Mouse (Mus musculus): Measurements from ENCODE around the gene Col19a1. TPM values are rescaled to one million over a fixed set of nuclear protein-coding genes. Genes with fewer than 3 reads are reported as not detected.

Col19a1 gene
- polyA plus RNA-seq, 1 experiment from 2014 or later: 0.06 TPM

GRCm38 (mm10) chr1:24347621-24348160 lies 239.6 kb downstream of the Col19a1 start:
- Histone ChIP-seq H3K36me3 (no peaks in the 10 kb centered on the region), H3K9me3 (replicated peaks) (no peaks in the 10 kb centered on the region), H3K27me3 (ENCODE audit: low read depth, poor library complexity, severe bottlenecking) (no peaks in the 10 kb centered on the region), H3K4me1 (no peaks in the 10 kb centered on the region), H3K4me3 (no peak overlapping the region), H3K27ac (replicated peaks) (no peak overlapping the region)
- 80% methylated on average over 5 of the region's 5 CpGs for WGBS
- DNase-seq (ENCODE audit: low spot score): no peak

GRCm38 (mm10) chr1:24337556-24338275 lies 249.6 kb downstream of the Col19a1 start:
- no peaks in the 10 kb centered on the region for H3K27me3 ChIP-seq (ENCODE audit: low read depth, poor library complexity, severe bottlenecking)
- H3K4me1 ChIP-seq: no peaks in the 10 kb centered on the region
- no peak overlapping the region for H3K27ac ChIP-seq (replicated peaks)
- 86% methylated on average over 10 of the region's 10 CpGs for WGBS
- H3K4me3 ChIP-seq: no peak overlapping the region
- H3K36me3 ChIP-seq: no peaks in the 10 kb centered on the region
- no peaks in the 10 kb centered on the region for H3K9me3 ChIP-seq (replicated peaks)
- DNase-seq (ENCODE audit: low spot score): no peak

- WGBS: 87% methylated on average over 3 of the region's 3 CpGs
- H3K4me1 ChIP-seq: no peaks in the 10 kb centered on the region
- H3K9me3 ChIP-seq (replicated peaks): no peaks in the 10 kb centered on the region
- DNase-seq (ENCODE audit: low spot score): no peak
- no peaks in the 10 kb centered on the region for H3K36me3 ChIP-seq
- H3K4me3 ChIP-seq: no peak overlapping the region
- H3K27ac ChIP-seq (replicated peaks): no peak overlapping the region
- H3K27me3 ChIP-seq (ENCODE audit: low read depth, poor library complexity, severe bottlenecking): no peaks in the 10 kb centered on the region
Measured at GRCm38 (mm10) chr1:24336051-24336450, 251.2 kb downstream of the Col19a1 start.

GRCm38 (mm10) chr1:24316961-24317589 lies 270.2 kb downstream of the Col19a1 start:
- no peak overlapping the region for H3K27ac ChIP-seq (replicated peaks)
- H3K4me3 ChIP-seq: no peak overlapping the region
- H3K9me3 ChIP-seq (replicated peaks): peaks cover 5% of the 10 kb centered on the region; the same call in 1 of the 2 replicates
- H3K27me3 ChIP-seq (ENCODE audit: low read depth, poor library complexity, severe bottlenecking): no peaks in the 10 kb centered on the region
- DNase-seq (ENCODE audit: low spot score): no peak
- no peaks in the 10 kb centered on the region for H3K4me1 ChIP-seq
- WGBS: 91% methylated on average over 6 of the region's 6 CpGs
- H3K36me3 ChIP-seq: no peaks in the 10 kb centered on the region

GRCm38 (mm10) chr1:24316490-24316889 lies 270.8 kb downstream of the Col19a1 start:
- Histone ChIP-seq H3K36me3 (no peaks in the 10 kb centered on the region), H3K27me3 (ENCODE audit: low read depth, poor library complexity, severe bottlenecking) (no peaks in the 10 kb centered on the region), H3K4me3 (no peak overlapping the region), H3K9me3 (replicated peaks) (peaks cover 5% of the 10 kb centered on the region; the same call in 1 of the 2 replicates), H3K27ac (replicated peaks) (no peak overlapping the region), H3K4me1 (no peaks in the 10 kb centered on the region)
- DNase-seq (ENCODE audit: low spot score): no peak
- WGBS: 90% methylated on average over 3 of the region's 3 CpGs

GRCm38 (mm10) chr1:24310847-24311246 lies 276.4 kb downstream of the Col19a1 start:
- no peaks in the 10 kb centered on the region for H3K36me3 ChIP-seq
- H3K27me3 ChIP-seq (ENCODE audit: low read depth, poor library complexity, severe bottlenecking): no peaks in the 10 kb centered on the region
- 94% methylated on average over 4 of the region's 4 CpGs for WGBS
- H3K4me3 ChIP-seq: no peak overlapping the region
- no peaks in the 10 kb centered on the region for H3K4me1 ChIP-seq
- H3K27ac ChIP-seq (replicated peaks): no peak overlapping the region
- no peaks in the 10 kb centered on the region for H3K9me3 ChIP-seq (replicated peaks)
- DNase-seq (ENCODE audit: low spot score): no peak

GRCm38 (mm10) chr1:24310193-24310592 lies 277.1 kb downstream of the Col19a1 start:
- Histone ChIP-seq H3K27me3 (ENCODE audit: low read depth, poor library complexity, severe bottlenecking) (no peaks in the 10 kb centered on the region), H3K27ac (replicated peaks) (no peak overlapping the region), H3K36me3 (no peaks in the 10 kb centered on the region), H3K4me3 (no peak overlapping the region), H3K4me1 (no peaks in the 10 kb centered on the region), H3K9me3 (replicated peaks) (no peaks in the 10 kb centered on the region)
- no peak for DNase-seq (ENCODE audit: low spot score)
- WGBS: 71% methylated on average over 2 of the region's 2 CpGs

- H3K27ac ChIP-seq (replicated peaks): no peak overlapping the region
- no peak for DNase-seq (ENCODE audit: low spot score)
- H3K36me3 ChIP-seq: no peaks in the 10 kb centered on the region
- WGBS: 85% methylated on average over 7 of the region's 7 CpGs
- H3K4me1 ChIP-seq: peaks cover 7% of the 10 kb centered on the region; the same call in 1 of the 2 replicates
- H3K4me3 ChIP-seq: no peak overlapping the region
- H3K27me3 ChIP-seq (ENCODE audit: low read depth, poor library complexity, severe bottlenecking): no peaks in the 10 kb centered on the region
- H3K9me3 ChIP-seq (replicated peaks): no peaks in the 10 kb centered on the region
Measured at GRCm38 (mm10) chr1:24303077-24303476, 284.2 kb downstream of the Col19a1 start.

- Histone ChIP-seq H3K4me1 (peaks cover 7% of the 10 kb centered on the region; the same call in 1 of the 2 replicates), H3K36me3 (no peaks in the 10 kb centered on the region), H3K4me3 (no peak overlapping the region), H3K27ac (replicated peaks) (no peak overlapping the region), H3K9me3 (replicated peaks) (no peaks in the 10 kb centered on the region), H3K27me3 (ENCODE audit: low read depth, poor library complexity, severe bottlenecking) (no peaks in the 10 kb centered on the region)
- WGBS: 15% methylated on average over 8 of the region's 8 CpGs
- DNase-seq (ENCODE audit: low spot score): peak; percentile 68
Measured at GRCm38 (mm10) chr1:24302674-24303073, 284.6 kb downstream of the Col19a1 start.

- Histone ChIP-seq H3K4me3 (no peak overlapping the region), H3K36me3 (no peaks in the 10 kb centered on the region), H3K4me1 (peaks cover 7% of the 10 kb centered on the region; the same call in 1 of the 2 replicates), H3K27me3 (ENCODE audit: low read depth, poor library complexity, severe bottlenecking) (no peaks in the 10 kb centered on the region), H3K9me3 (replicated peaks) (no peaks in the 10 kb centered on the region), H3K27ac (replicated peaks) (no peak overlapping the region)
- DNase-seq (ENCODE audit: low spot score): no peak
- WGBS: 85% methylated on average over 3 of the region's 3 CpGs
Measured at GRCm38 (mm10) chr1:24300700-24301099, 286.6 kb downstream of the Col19a1 start.

GRCm38 (mm10) chr1:24294979-24295942 lies 292.0 kb downstream of the Col19a1 start:
- H3K27me3 ChIP-seq (ENCODE audit: low read depth, poor library complexity, severe bottlenecking): no peaks in the 10 kb centered on the region
- no peak overlapping the region for H3K27ac ChIP-seq (replicated peaks)
- 83% methylated on average over 7 of the region's 7 CpGs for WGBS
- H3K4me1 ChIP-seq: no peaks in the 10 kb centered on the region
- no peaks in the 10 kb centered on the region for H3K9me3 ChIP-seq (replicated peaks)
- DNase-seq (ENCODE audit: low spot score): no peak
- H3K36me3 ChIP-seq: no peaks in the 10 kb centered on the region
- no peak overlapping the region for H3K4me3 ChIP-seq

GRCm38 (mm10) chr1:24292515-24292914 lies 294.8 kb downstream of the Col19a1 start:
- H3K27ac ChIP-seq (replicated peaks): no peak overlapping the region
- WGBS: 92% methylated on average over 2 of the region's 2 CpGs
- H3K4me1 ChIP-seq: no peaks in the 10 kb centered on the region
- H3K4me3 ChIP-seq: no peak overlapping the region
- no peaks in the 10 kb centered on the region for H3K27me3 ChIP-seq (ENCODE audit: low read depth, poor library complexity, severe bottlenecking)
- H3K9me3 ChIP-seq (replicated peaks): no peaks in the 10 kb centered on the region
- H3K36me3 ChIP-seq: no peaks in the 10 kb centered on the region
- DNase-seq (ENCODE audit: low spot score): no peak
